Mouse (Mus musculus): ENCODE results near the gene Gm7945.
"Not testable (repeated sequence)": the region's sequence is repeated elsewhere in the genome, so short reads cannot be mapped to it uniquely, and the experiment has no call there.

Gene Gm7945

GRCm38 (mm10) chr14:41386279-41386678 is at the start of gene Gm7945:
Gene Gm7945, minus strand, starts transcription at chr14:41386379.
- not testable (repeated sequence) for DNase-seq (ENCODE audit: low spot score in 2 of 2)

GRCm38 (mm10) chr14:41425393-41426075 is 39.4 kb upstream of the Gm7945 start:
- DNase-seq (ENCODE audit: low spot score in 2 of 2) = not testable (repeated sequence)

GRCm38 (mm10) chr14:41424694-41425093 is 38.5 kb upstream of the Gm7945 start:
- DNase-seq (ENCODE audit: low spot score in 2 of 2) = not testable (repeated sequence)

- not testable (repeated sequence) for DNase-seq (ENCODE audit: low spot score in 2 of 2)
These were observed 22.0 kb upstream of the Gm7945 start, which contains the start of gene Gm6482 for GRCm38 (mm10) chr14:41408181-41408580. Gene Gm6482, minus strand, starts transcription at chr14:41408281.

- DNase-seq (ENCODE audit: low spot score in 2 of 2) = not testable (repeated sequence)
These were observed 37.9 kb downstream of the Gm7945 start, which contains the start of gene Gm5798 for GRCm38 (mm10) chr14:41348309-41348708. Gene Gm5798, plus strand, starts transcription at chr14:41348609.
